Mouse (Mus musculus) intestine, embryonic 14.5 days (tissue): Measurements from ENCODE around the gene Drc1. TPM values are rescaled to one million over a fixed set of nuclear protein-coding genes. Genes with fewer than 3 reads are reported as not detected.

Experiments
- ATAC-seq: fragments of 200-750 bp; cut with Nextera tagmentation; replicated peaks from 2 replicates; pipeline ENCODE4 v1.8.0; 2017; ENCODE audit warnings: low read depth, moderate number of reproducible peaks, moderate TSS enrichment, moderate library complexity; ENCODE audit not compliant: low FRiP score, low TSS enrichment
- DNase-seq: peaks from one replicate; pipeline ENCODE4 v3.0.0-alpha.2; 2018; ENCODE audit warnings: low spot score
- H3K27ac ChIP-seq: fragments of 300-500 bp; sonication (generic); 2 replicates; pipeline ENCODE4 v1.5.1; 2014; ENCODE audit warnings: low read depth, mild to moderate bottlenecking, control low read depth
- H3K27me3 ChIP-seq: fragments of 300-500 bp; sonication (generic); replicated peaks from 2 replicates; pipeline ENCODE4 v1.6.1; 2014; ENCODE audit warnings: low read length, control low read depth; ENCODE audit not compliant: control insufficient read depth, insufficient read depth
- H3K36me3 ChIP-seq: fragments of 300-500 bp; sonication (generic); 2 replicates; pipeline ENCODE4 v1.6.1; 2014; ENCODE audit warnings: low read length, control low read depth; ENCODE audit not compliant: control insufficient read depth, insufficient read depth
- H3K4me1 ChIP-seq: fragments of 300-500 bp; sonication (generic); replicated peaks from 2 replicates; pipeline ENCODE4 v1.6.1; 2014; ENCODE audit warnings: low read length, control low read depth, mixed read lengths; ENCODE audit not compliant: control insufficient read depth, insufficient read depth
- H3K4me2 ChIP-seq: fragments of 300-500 bp; sonication (generic); 2 replicates; pipeline ENCODE4 v1.6.1; 2014; ENCODE audit warnings: low read length
- H3K4me3 ChIP-seq: fragments of 300-500 bp; sonication (generic); 2 replicates; pipeline ENCODE4 v1.5.1; 2014; ENCODE audit warnings: low read depth, low read length, control low read depth, mixed read lengths
- H3K9ac ChIP-seq: fragments of 300-500 bp; sonication (generic); 2 replicates; pipeline ENCODE4 v1.6.1; 2014; ENCODE audit warnings: mild to moderate bottlenecking, low read length
- H3K9me3 ChIP-seq: fragments of 300-500 bp; sonication (generic); 2 replicates; pipeline ENCODE4 v1.6.1; 2016; ENCODE audit warnings: low read length, control low read depth; ENCODE audit not compliant: control insufficient read depth
- WGBS: fragments of 180-500 bp; shearing (Covaris S2); extraction: QIAGEN DNeasy Blood & Tissue Kit; methylation state at CpG from one replicate; pipeline ENCODE4 v1.1.7; 2014; 5-methylcytosine and 5-hydroxymethylcytosine counted together
- polyA plus RNA-seq: library from polyadenylated mRNA; unstranded; fragments of >200 nt; fragmentation: Nextera tagmentation; extraction: Ambion mirVana; gene quantifications from 2 replicates; pipeline ENCODE4 v1.2.1, GENCODE M21; 2014

Gene Drc1
- polyA plus RNA-seq: 0.46 and 0.56 TPM in 2 replicates

DNA sequence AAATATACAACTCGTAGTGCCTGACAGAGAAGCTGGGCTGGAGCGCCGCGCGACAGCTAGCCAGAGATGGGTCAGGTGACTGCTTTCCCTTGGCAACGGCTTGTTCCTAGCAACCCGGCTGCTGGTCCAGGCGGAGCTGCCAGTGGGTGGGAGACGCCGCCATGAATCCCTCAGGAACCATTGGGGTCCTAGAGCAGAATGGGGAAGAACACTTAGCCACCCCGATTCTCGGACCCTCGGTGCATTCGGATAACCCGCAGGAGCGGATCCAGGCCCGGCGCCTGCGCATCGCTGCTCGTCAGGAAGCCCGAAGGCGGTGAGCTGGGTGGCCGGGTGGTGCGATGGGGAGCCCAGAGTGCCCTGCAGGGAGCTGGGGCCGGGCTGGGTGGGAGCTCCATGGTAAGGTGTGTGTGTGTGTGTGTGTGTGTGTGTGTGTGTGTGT, at the start of gene Drc1:
Gene Drc1 (plus strand): TSS at position 98 of the 442 bp plus-strand sequence.
- H3K9ac ChIP-seq: no peak within 1 kb of the TSS
- peaks cover 7% of the 10 kb centered on the region; the same call in 1 of the 2 replicates for H3K9me3 ChIP-seq
- H3K4me3 ChIP-seq: peak within 1 kb of the TSS; percentile 31
- H3K36me3 ChIP-seq: no peaks in the 10 kb centered on the region
- no peak within 1 kb of the TSS for H3K27ac ChIP-seq
- H3K4me2 ChIP-seq: peak within 1 kb of the TSS; percentile 54
- no peaks in the 10 kb centered on the region for H3K27me3 ChIP-seq
- ATAC-seq (peak; percentile 71; the same call in 1 of the 2 replicates), DNase-seq (peak; percentile 72)
- H3K4me1 ChIP-seq: no peaks in the 10 kb centered on the region
- WGBS: 1% methylated on average over 26 of the region's 26 CpGs

DNA sequence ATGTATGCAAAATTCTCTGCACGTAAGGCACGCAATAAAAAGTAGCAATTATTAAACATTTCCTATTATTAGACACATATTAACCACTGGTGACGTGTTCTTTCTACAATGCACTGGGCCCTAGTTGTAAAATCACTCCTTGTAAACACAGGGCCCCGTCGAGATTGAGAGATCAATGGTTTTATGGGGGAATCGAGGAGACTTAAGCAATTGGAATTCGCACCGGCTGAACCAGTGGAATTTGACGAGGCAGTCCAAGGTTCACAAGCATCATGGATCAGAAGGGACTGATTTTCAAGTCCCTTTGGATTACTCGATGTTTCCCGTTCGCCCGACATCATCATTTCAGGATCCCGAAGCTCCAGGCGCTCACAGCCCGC, 49.3 kb upstream of the Drc1 start:
- WGBS: 34% methylated on average over 16 of the region's 16 CpGs
- DNase-seq (no peak), ATAC-seq (peak; percentile 55)
- H3K4me2 ChIP-seq: peak overlapping the region; percentile 86
- no peaks in the 10 kb centered on the region for H3K27me3 ChIP-seq
- H3K27ac ChIP-seq: peak overlapping the region; percentile 79
- no peaks in the 10 kb centered on the region for H3K36me3 ChIP-seq
- peak overlapping the region; percentile 59 for H3K9ac ChIP-seq
- H3K4me3 ChIP-seq: peak overlapping the region; percentile 81
- peaks cover 23% of the 10 kb centered on the region for H3K4me1 ChIP-seq
- peaks cover 10% of the 10 kb centered on the region for H3K9me3 ChIP-seq

DNA sequence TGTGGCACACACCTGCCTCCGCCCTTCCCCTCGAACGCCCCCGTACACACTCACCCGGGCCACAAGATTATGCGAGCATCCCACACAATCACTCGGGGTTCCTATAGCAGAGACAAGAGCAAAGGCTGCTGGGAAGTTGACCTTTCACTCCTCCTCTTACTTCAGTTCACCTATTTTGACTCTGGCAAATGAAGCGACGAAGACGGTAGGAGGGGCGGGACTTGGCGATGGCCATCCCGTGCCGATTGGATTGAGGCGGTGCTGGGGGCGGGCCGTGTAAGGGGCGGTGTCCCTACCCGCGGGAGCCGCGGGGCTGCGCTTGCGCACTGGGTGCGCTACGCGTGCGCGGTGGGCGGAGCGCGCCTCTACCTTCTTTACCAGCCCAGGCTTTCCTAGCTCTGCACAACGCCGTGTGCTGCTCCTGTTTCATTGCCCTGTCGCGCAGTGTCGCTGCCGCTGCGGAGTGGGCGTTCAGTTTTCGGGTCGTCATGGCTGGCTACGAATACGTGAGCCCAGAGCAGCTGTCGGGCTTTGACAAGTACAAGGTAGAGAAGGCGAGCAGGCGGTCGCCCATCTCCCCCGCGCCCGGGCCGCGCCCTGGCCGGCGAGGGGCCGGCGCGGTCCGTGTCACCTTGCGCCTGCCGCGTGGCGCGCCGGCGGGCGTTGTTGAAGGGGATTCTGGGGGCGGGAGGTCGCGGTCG, 48.8 kb upstream of the Drc1 start, which contains the start of gene Selenoi:
Gene Selenoi (plus strand): TSS at position 311 of the 701 bp plus-strand sequence.
- WGBS: 3% methylated on average over 70 of the region's 71 CpGs
- Histone ChIP-seq H3K27me3 (no peaks in the 10 kb centered on the region), H3K36me3 (no peaks in the 10 kb centered on the region), H3K4me1 (peaks cover 23% of the 10 kb centered on the region), H3K4me3 (peak within 1 kb of the TSS; percentile 81), H3K27ac (peak within 1 kb of the TSS; percentile 79), H3K9ac (peak within 1 kb of the TSS; percentile 76), H3K9me3 (peaks cover 10% of the 10 kb centered on the region), H3K4me2 (peak within 1 kb of the TSS; percentile 86)
- DNase-seq: peak; percentile 95
- peak; percentile 99 for ATAC-seq

DNA sequence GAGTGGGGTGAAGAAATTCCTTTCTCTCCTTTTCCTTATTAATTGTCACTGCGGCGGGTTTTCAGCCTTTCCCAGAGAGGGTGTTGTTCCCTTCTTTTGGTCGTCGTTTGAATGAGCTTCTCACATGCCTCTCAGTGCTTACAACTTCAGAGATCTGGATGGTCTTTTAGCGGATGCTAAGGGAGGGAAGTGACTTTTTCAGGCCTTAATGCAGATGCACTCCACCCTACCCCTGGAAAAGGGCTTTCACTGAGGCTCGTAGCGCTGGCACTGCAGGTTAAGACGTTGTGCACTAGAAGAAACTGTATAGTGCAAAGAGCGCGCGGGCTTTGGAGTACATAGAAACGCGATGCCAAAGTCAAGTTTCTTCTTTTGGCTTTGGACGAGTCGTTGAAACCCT, 48.1 kb upstream of the Drc1 start:
- Histone ChIP-seq H3K9me3 (peaks cover 10% of the 10 kb centered on the region), H3K4me3 (peak overlapping the region; percentile 81), H3K4me2 (peak overlapping the region; percentile 86), H3K4me1 (peaks cover 23% of the 10 kb centered on the region), H3K36me3 (no peaks in the 10 kb centered on the region), H3K9ac (peak overlapping the region; percentile 76), H3K27ac (peak overlapping the region; percentile 79), H3K27me3 (no peaks in the 10 kb centered on the region)
- under 1% methylated on average over 15 of the region's 15 CpGs for WGBS
- DNase-seq (no peak), ATAC-seq (no peak)

DNA sequence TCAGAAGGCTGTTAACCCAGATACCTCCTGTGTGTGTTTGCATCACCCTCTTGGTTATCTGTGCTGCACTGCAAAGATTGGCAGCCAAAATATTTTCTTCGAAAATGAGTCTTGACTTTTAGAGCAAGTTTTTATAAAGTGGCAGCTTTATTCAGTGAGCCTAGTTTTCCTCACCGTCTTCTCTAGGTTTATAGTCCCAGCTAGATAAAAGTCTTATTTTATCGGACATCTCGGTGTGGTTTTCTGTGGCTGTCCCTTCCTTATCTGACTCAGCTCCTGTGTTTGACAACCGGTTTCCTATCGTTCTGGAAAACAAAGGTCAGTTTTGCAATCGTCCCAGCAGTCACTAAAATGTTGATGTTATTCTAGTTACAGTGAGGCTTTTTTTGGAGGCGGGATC, 47.2 kb upstream of the Drc1 start:
- H3K36me3 ChIP-seq: no peaks in the 10 kb centered on the region
- peak overlapping the region; percentile 86 for H3K4me2 ChIP-seq
- peak overlapping the region; percentile 76; the same call in 1 of the 2 replicates for H3K9ac ChIP-seq
- DNase-seq (no peak), ATAC-seq (no peak)
- no peak overlapping the region for H3K27ac ChIP-seq
- no peaks in the 10 kb centered on the region for H3K27me3 ChIP-seq
- H3K4me3 ChIP-seq: peak overlapping the region; percentile 81
- 53% methylated on average over 8 of the region's 8 CpGs for WGBS
- H3K4me1 ChIP-seq: peaks cover 23% of the 10 kb centered on the region
- H3K9me3 ChIP-seq: peaks cover 10% of the 10 kb centered on the region

DNA sequence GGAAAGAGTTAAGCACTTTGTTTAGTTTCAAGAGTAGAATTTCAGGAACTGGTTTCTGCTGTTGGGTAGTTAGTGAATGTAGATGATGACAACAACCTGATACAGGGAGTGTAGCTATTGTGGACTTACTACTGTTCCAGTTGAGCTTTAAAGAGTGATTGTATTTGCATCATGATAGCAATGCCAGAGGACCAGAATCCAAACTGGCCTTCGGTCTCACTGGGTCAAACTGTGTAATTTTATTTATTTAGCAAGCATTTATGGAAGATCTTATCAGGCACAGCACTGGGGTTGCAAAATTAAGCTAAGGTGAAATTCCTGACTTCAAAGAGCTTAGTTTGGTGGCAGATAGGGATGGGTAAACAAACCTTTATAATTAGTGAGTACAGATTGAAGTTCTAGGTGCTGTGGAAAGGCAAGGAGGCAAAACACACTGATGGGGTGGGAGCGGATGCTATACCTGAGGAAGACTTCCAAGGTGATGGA, 45.5 kb upstream of the Drc1 start:
- Histone ChIP-seq H3K4me1 (peaks cover 23% of the 10 kb centered on the region), H3K4me2 (no peak overlapping the region), H3K36me3 (no peaks in the 10 kb centered on the region), H3K9me3 (peaks cover 2% of the 10 kb centered on the region; the same call in 1 of the 2 replicates), H3K27ac (no peak overlapping the region), H3K4me3 (no peak overlapping the region), H3K27me3 (no peaks in the 10 kb centered on the region), H3K9ac (no peak overlapping the region)
- DNase-seq (no peak), ATAC-seq (no peak)
- 80% methylated on average over 2 of the region's 2 CpGs for WGBS

DNA sequence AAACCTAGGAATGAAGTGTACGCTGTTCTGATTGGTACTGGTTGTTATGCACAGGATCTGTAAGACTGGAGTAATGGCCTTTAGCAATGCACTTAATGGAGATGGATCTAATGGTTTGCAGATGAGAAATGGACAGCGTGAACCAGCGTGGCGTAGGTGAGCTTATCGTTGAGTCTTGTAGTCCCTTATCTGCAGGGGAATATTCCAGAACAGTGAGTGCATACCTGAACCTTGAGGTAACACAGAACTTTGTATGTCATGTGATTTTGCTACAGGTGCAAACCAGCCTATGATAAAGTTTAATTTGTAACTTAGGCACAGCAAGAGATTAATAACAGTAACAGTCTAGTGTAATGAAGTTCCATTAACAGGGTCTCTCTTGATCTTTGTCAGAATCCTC, 42.7 kb upstream of the Drc1 start:
- WGBS: 90% methylated on average over 5 of the region's 5 CpGs
- Histone ChIP-seq H3K27ac (no peak overlapping the region), H3K4me1 (peaks cover 16% of the 10 kb centered on the region), H3K9ac (no peak overlapping the region), H3K4me2 (no peak overlapping the region), H3K4me3 (no peak overlapping the region), H3K27me3 (no peaks in the 10 kb centered on the region), H3K36me3 (no peaks in the 10 kb centered on the region), H3K9me3 (no peaks in the 10 kb centered on the region)
- no peak for ATAC-seq
- DNase-seq: no peak

DNA sequence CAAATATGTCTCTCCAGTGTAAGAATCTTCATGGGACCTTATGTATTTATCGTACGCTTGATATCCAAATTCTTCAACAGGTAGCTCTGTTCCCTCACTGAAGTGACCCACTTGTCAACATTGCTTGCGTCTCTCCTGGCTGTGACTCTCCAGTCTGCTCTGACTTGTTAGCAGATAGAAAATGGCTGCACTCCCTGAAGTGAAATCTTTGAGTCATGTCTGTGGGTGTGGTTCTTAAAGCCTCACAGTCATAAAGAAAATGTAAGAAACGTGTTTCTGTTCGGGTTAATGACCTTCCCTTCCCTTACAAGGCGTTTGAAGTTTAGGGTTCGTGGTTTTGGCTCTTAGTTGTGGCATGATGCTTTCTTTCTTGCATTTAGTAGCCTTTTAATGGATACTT, 40.6 kb upstream of the Drc1 start:
- Histone ChIP-seq H3K9ac (no peak overlapping the region), H3K27me3 (no peaks in the 10 kb centered on the region), H3K27ac (no peak overlapping the region), H3K36me3 (no peaks in the 10 kb centered on the region), H3K9me3 (no peaks in the 10 kb centered on the region), H3K4me3 (no peak overlapping the region), H3K4me1 (peaks cover 14% of the 10 kb centered on the region), H3K4me2 (no peak overlapping the region)
- DNase-seq (no peak), ATAC-seq (no peak)
- WGBS: 78% methylated on average over 7 of the region's 7 CpGs

DNA sequence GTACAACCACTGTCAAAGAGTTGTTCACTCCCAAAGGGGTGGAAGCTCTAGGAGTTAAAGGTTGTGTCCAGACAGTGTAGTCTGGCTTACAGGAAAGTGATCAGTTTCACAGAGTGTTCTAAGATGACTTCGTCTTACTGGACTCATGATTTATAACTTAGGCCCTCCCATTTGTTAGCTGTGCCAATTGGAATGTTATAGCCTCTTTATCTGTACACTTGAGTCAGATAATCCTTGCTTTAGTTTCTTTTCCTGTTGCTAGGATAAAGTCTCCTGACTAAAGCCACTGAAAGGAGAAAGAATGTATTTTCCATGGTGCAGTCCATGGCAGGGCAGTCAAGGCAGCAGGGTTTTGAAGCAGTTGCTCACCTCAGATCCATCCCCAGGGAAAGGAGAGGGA, 38.8 kb upstream of the Drc1 start:
- DNase-seq (no peak), ATAC-seq (no peak)
- 29% methylated on average over 1 of the region's 1 CpGs for WGBS
- H3K9ac ChIP-seq: no peak overlapping the region
- no peak overlapping the region for H3K4me3 ChIP-seq
- H3K27ac ChIP-seq: no peak overlapping the region
- no peak overlapping the region for H3K4me2 ChIP-seq
- H3K4me1 ChIP-seq: peaks cover 14% of the 10 kb centered on the region
- no peaks in the 10 kb centered on the region for H3K27me3 ChIP-seq
- H3K9me3 ChIP-seq: no peaks in the 10 kb centered on the region
- H3K36me3 ChIP-seq: no peaks in the 10 kb centered on the region
